Mouse (Mus musculus): ENCODE results near the gene 1520401A03Rik.

The 1520401A03Rik gene

GRCm38 (mm10) chr17:23700079-23700478, 22.5 kb downstream of the 1520401A03Rik start:
- DNase-seq (ENCODE audit: extremely low spot score), result peak; percentile 86

- no peak for DNase-seq (ENCODE audit: extremely low spot score)
These were observed 23.2 kb downstream of the 1520401A03Rik start for GRCm38 (mm10) chr17:23699131-23700077.

GRCm38 (mm10) chr17:23695801-23696200, 26.8 kb downstream of the 1520401A03Rik start:
- no peak for DNase-seq (ENCODE audit: extremely low spot score)

- DNase-seq (ENCODE audit: extremely low spot score), result no peak
These were observed 28.1 kb downstream of the 1520401A03Rik start for GRCm38 (mm10) chr17:23694491-23694890.

GRCm38 (mm10) chr17:23683856-23684672, 38.5 kb downstream of the 1520401A03Rik start, which contains the start of gene Cldn9:
TSS of gene Cldn9 (minus strand) at chr17:23684026.
- no peak for DNase-seq (ENCODE audit: extremely low spot score)

GRCm38 (mm10) chr17:23683226-23683625, 39.4 kb downstream of the 1520401A03Rik start:
- no peak for DNase-seq (ENCODE audit: extremely low spot score)

GRCm38 (mm10) chr17:23682530-23682929, 40.1 kb downstream of the 1520401A03Rik start:
- DNase-seq (ENCODE audit: extremely low spot score), result no peak

GRCm38 (mm10) chr17:23682092-23682491, 40.5 kb downstream of the 1520401A03Rik start:
- no peak for DNase-seq (ENCODE audit: extremely low spot score)

- no peak for DNase-seq (ENCODE audit: extremely low spot score)
These were observed 41.5 kb downstream of the 1520401A03Rik start for GRCm38 (mm10) chr17:23681086-23681485.

GRCm38 (mm10) chr17:23680336-23680735, 42.2 kb downstream of the 1520401A03Rik start:
- no peak for DNase-seq (ENCODE audit: extremely low spot score)

- DNase-seq (ENCODE audit: extremely low spot score), result no peak
These were observed 43.3 kb downstream of the 1520401A03Rik start, which contains the start of gene Cldn6 for GRCm38 (mm10) chr17:23679127-23679835. TSS of gene Cldn6 (plus strand) at chr17:23679249.

GRCm38 (mm10) chr17:23677236-23677679, 45.3 kb downstream of the 1520401A03Rik start, which contains the start of gene Tnfrsf12a:
TSS of gene Tnfrsf12a (minus strand) at chr17:23677468.
- peak; percentile 89 for DNase-seq (ENCODE audit: extremely low spot score)

- no peak for DNase-seq (ENCODE audit: extremely low spot score)
These were observed 46.0 kb downstream of the 1520401A03Rik start for GRCm38 (mm10) chr17:23676473-23677031.

- DNase-seq (ENCODE audit: extremely low spot score), result no peak
These were observed 46.9 kb downstream of the 1520401A03Rik start for GRCm38 (mm10) chr17:23675564-23676281.

- DNase-seq (ENCODE audit: extremely low spot score), result no peak
These were observed 47.5 kb downstream of the 1520401A03Rik start for GRCm38 (mm10) chr17:23675127-23675526.

GRCm38 (mm10) chr17:23674271-23674952, 48.2 kb downstream of the 1520401A03Rik start:
- no peak for DNase-seq (ENCODE audit: extremely low spot score)

- DNase-seq (ENCODE audit: extremely low spot score), result peak; percentile 95
These were observed 49.0 kb downstream of the 1520401A03Rik start, which contains the start of the genes Hcfc1r1 and Thoc6 for GRCm38 (mm10) chr17:23673424-23674073. TSS of gene Hcfc1r1 (plus strand) at chr17:23673596. TSS of gene Thoc6 (minus strand) at chr17:23673882.

GRCm38 (mm10) chr17:23672761-23673160, 49.8 kb downstream of the 1520401A03Rik start:
- DNase-seq (ENCODE audit: extremely low spot score), result no peak

GRCm38 (mm10) chr17:23671519-23671918, 51.1 kb downstream of the 1520401A03Rik start:
- DNase-seq (ENCODE audit: extremely low spot score), result no peak

All from embryo, embryonic 9.5 days (tissue).